Mouse (Mus musculus): ENCODE results near the gene Gbp8.
"Not testable (repeated sequence)": the region's sequence is repeated elsewhere in the genome, so short reads cannot be mapped to it uniquely, and the experiment has no call there.

DNA sequence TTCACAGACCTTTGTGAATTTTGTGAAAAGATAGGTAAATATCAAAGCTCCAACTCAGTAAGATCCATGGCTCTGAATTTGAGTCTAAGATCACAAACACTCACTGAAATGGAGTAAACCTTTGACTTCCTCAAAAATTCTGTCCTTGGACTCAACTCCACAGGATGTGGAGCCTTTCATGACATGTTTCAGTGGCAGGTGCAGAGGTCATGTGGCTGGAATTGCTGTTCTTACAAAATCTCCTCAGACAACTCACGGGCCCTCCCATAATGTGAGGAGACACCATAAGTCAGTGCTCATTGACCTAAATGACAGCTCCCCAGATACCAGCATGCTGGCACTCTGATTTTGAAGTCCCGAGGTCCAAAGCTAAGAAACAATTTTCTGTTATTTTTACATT, 8.7 kb upstream of the Gbp8 start:
- not testable (repeated sequence) for TF ChIP-seq POLR2A (IDR thresholded peaks at IDR 0.05; ENCODE audit: low read depth, low read length); CTCF (IDR thresholded peaks at IDR 0.05; ENCODE audit: extremely low read depth, insufficient read length, insufficient replicate concordance, low read depth, low read length)

Data from small intestine, adult 2 months (tissue).